Mouse (Mus musculus) right cerebral cortex, adult 18-20 months (tissue): ENCODE measurements around the gene Khnyn.

Source experiments
- DNase-seq: peaks from one replicate; pipeline ENCODE4 v3.0.0; 2022; ENCODE audit warnings: mixed read lengths

Gene Khnyn

DNA sequence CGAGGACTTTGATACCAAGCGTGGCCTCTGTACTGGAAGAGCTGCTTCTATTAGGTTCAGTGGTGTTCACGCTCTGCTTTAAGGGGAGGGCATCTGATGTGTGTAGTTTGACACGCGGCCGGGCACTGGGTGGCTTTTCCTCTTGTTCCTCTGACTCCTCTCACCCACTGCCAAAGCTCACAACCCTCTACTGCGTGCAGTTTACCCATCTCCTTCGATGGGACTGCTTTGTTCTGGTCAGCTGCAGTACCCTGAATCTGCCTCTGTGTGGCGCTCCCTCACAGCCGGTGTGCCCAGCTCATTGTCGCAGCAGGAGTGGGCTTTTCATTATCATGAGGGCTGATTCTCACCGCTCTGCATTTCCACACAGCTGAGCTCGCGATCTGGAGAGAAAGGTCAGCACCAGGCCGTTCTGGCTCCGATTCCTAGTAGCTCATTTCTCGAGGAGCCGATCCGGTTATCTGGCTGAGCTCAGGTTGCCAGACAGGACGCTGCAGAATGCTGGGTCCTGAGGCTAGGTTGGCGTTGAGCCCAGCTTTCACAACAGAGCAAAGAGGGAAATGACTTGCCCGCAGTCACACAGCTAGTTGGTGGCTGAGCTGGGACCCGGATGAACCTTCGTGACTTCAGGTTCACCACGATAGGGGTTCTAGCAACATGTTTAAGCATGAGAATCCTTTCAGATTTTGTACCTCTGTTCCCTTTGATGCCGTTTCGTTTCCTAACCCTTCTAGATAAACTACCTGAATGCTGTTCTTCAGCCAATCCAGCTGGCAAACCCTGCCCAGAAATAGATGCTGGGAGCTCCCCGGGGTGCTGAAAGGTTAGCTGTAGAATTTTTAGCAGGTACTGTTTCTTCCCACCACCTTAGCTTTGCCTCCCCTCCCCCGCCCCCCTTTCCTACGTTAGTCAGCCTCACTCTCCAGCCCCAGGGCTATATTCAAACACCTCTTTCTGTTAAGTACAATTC, 10.7 kb upstream of the Khnyn start:
- DNase-seq = peak; percentile 53

DNA sequence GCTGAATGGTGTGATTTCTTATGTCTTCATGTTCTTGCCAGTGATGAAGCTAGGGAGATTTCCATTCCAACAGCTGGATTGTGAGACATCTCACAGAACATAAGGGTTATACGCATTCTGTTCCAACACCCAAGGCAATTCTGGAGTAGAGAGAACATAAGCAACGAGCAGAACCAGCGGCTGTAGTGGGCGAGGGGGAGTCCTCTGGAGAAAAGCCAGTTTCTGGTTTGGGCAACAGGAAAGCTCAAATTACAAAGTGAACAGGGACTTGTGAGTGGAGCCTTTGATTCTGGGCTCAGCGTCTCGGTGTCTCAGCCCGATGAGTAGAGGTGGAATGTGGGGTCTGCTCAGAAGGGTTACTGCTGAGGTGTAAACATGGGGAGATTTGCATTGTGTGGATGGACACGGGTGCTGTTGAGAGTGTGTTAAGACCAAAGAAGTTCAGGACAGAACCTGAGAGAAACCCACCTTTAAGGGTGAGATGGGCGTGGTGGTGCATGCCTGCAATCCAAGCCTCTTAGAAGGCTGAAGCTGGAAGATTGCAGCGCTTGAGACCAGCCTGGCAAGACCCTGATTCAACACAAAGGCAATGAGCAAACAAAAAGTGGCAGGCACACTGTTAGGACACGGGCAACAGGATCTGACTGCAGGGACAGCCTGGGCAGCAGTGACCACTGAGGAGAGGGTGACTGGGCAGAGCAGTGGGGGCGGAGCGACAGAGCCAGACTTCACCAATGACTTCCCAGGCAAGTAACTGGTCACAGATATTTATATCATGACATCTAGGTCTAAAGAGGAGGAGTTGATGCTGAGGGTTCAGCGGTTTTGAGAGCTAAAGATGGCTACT, 7.1 kb upstream of the Khnyn start:
- no peak for DNase-seq

DNA sequence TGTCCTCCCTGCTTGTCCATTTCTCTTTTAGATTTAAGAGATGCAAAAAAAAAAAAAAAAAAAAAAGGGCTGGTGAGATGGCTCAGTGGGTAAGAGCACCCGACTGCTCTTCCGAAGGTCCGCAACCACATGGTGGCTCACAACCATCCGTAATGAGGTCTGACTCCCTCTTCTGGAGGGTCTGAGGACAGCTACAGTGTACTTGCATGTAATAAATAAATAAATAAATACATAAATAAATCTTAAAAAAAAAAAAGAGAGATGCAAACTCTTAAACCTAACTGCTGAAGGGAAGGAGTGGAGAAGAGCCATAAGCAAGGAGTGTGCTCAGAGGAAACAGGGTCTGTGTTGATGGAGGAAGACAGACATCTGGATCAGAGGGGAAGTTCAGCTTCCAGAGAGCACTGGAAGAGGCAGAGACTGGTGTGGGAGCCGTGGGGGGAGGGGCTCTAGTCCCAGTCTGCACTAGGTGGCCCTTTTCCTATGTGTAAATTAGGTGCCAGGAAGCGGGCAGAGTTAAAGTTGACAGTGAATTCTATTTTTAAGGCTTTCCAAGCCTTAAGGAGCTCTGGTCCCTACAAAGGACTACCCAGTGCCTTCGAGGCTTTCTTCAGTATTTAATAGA, 6.3 kb upstream of the Khnyn start:
- DNase-seq = no peak

DNA sequence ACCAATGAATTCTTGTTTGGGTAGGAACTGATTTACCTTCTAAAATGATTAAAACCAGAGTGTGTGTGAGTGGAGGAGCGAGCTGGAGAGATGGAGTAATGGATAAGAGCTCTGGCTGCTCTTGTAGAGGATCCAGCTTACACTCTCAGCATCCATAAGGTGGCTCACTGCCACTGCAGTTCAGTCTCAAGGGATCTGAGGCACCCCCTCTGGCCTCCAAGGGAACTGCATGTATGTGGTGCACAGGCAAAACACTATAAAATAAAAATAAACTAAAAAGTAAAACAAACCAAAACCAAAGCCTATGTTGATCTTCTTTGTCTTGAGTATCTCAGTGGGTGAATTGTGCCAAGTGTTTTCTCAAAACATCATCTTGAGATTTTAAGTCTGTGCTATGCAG, 5.1 kb upstream of the Khnyn start:
- peak; percentile 80 for DNase-seq

DNA sequence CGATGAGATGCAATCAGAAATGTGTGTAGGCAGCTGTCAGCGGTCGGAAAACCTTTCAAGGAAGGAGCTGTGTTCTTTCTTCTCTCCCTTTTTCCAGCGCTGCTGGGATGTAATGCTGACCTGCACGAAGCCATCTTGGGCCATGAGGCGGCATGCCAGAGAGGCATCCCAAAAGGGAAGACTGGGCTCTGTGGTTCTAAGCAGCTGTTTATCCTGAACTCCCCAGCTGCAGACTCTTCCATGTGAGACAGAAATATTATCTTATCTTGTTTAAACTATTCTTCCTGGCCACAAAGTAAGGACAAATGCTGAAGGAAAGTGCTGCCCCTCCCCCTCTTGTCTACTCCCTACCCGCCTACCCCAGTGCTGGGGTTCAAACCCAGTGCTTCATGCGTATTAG, 3.8 kb upstream of the Khnyn start:
- no peak for DNase-seq

DNA sequence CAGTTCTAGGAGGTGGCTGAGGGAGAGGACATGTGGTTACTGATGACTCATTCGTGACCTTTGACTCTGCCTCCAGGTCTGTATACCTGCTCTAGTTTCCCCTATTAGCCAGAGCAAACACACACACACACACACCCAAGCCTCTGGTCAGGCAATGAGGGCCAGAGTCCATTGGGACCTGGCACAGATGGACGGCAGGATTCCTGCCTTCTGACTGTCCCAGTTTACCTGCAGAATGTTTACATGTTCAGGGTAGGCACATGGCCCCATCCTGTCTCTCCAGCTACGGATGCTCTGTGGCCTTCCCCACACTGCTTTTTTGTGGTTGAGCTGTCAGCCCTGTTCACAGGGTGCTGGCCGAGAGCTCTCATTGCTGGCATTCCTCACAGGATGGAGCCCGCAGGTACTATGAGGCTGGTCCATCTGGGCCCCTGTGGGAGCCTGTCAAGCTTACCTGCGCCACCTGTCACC, 2.5 kb upstream of the Khnyn start:
- DNase-seq = no peak

DNA sequence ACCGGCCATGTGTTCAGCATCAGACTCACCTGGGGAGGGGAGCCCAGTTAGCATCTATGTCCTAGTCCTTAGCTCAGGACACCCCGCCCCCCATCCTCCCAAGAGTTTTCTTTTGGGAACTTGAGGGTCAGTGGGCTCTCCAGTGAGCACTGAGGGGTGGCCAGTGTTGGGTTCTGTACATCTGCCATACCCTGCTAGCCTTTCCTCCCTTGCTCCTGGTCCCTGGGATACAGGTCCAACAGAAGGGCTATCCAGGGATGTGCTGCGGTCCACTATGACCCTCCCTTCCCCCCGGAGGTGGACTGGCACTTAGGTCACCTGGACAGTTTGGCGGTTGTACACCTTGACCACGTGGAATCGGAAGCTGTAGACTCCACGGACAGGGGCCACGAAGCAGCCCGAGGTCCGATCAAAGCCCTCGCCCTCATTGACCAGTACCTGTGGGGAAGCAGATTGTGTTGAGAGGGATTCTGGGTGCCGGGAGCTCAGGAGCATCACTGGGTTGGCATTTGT, 1.5 kb upstream of the Khnyn start:
- DNase-seq = no peak

DNA sequence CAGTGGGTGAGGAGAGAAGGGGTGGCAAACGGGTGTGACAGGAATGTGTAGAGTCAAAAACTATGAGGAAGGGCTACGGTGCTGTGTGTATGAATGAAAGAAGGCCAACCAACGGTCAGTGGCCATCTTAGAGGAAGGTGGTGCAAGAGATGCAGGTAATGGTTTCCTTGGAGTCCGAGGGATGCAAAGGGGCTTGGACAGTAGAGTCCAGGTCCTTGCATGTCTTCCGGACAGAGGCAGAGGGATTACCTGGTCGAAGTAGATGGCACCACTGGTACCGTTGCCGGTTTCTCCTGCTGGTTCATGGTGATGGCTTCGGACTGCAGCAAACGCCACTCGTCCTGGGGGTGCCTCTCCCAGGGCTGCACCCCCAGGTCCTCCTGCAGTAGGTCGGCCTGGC, 1.1 kb upstream of the Khnyn start:
- no peak for DNase-seq

DNA sequence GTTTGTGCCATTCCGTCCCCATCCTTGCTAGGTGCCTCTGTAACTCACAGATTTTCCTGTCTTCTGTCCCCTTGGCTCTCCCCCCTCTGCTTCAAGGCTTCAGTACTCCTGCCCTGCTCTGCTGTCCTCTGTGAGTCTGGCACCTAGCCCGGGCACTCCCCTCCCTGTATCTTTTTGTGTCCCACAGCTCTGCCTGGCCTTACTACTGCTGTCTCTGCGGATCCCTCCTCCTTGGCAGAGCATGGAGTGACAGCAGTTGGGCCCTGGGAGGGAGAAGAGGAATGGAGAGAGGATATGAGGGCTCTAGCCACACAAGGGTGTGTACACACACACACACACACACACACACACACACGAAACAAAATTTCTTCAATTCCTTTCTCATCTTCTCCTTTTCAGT, 581 bp upstream of the Khnyn start, which contains the start of gene Cbln3:
Gene Cbln3 (minus strand): TSS at position 227 of the 400 bp plus-strand sequence.
- no peak for DNase-seq

DNA sequence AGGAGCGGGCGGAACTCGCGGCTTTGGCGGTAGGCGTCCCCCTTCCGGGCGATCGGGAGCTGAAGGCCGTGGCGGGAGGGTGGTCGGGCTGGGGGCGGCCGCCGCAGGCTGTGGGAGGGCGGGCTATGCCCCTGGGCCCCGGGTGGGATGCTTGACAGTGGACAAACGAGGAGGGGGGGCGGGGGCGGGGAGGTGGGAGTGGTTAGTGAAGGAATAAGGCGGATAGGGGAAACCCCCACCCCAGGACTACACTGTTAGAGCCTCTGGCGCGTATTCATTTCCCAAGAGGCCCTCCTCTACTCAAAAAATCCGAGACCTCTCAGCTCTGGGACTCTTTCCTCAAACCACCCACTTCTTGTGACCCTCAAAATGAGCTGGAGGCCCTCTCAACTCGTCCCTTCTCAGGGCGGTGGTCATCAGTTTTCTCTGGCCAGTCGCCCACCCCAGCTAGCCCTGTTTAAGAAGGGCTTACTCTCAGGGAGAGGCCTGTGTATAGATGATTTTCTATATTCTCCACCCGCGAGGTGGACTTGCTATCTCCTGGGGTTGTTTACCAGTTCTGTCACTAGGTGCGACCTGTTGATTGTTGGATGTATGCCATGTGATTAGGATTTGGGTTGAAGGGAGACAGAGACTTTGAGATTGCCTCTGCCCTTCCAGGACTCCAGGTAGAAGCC, 505 bp downstream of the Khnyn start:
- DNase-seq = no peak

DNA sequence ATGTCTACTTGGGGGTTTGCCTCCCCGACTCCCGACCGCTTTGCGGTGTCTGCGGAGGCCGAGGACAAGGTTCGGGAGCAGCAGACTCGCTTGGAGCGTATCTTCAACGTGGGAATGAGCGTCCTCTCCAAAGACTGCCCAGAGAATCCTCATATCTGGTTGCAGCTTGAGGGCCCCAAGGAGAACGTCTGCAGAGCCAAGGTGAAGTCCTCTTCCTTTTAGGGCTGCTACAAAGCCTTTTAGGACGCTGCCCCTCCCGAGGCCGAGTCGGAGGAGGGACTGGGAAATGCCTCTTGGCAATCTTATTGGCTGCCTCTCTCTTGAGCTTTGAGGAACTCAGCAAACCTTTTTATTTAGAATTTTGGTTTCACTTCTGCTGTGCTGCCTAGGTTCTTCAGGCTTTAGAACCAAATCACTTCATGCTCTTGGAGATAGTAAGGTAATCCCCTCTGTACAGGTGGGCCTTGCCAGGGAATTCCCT, 1.1 kb downstream of the Khnyn start:
- peak; percentile 46 for DNase-seq

DNA sequence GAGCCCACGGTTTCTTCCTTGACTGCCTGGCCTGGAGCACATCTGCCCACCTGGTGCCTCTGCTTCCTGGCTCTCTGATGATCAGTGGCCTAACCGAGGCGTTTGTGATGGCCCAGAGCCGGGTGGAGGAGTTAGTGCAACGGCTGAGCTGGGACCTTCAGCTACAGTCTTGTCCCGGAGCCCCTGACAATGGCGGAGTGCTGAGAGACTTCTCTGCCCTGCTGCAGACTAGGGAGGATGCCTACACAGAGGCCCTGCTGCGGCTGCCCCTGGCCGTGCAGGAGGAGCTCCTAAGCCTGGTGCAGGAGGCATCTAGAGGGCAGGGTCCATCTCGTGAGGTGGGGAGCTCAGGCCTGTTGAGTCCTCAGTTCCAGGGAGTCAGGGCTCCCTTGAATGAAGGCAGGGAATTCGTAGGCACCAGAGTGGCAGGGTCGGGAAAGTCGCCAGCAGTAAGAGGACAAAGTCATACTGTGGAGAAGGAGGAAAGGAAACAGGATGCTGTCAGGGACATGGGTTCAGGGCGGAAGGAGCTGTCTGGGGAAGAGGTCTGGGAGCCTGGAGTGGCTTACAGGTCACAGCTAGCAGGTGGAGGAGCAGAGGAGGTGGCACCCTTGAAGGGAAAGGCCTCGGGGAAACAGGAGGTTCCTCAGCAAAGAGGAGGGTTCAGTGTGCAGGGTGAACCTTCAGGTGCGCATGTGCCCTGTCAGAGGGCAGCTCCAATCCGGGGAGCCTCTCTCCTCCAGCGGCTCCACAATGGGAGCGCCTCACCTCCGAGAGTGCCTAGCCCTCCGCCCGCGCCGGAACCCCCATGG, 2.0 kb downstream of the Khnyn start:
- no peak for DNase-seq

DNA sequence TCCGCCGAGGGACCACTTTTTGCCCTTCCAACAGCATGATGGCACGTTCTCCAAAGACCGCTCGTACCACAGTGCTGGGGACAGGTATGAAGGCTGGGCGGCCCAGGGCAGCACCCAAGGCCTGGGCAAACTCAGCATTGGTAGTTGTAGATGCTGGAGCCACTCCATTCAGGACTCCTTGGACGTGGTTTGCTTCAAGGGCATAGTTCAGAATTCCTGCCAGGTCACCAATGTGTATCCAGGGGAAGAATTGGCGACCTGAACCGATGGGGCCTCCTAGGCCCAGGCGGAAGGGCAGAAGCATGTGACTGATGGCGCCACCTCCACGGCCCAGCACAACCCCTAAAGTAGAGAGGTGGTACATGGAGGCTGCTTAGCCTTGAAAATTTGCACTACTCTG, 12.9 kb downstream of the Khnyn start:
- no peak for DNase-seq

DNA sequence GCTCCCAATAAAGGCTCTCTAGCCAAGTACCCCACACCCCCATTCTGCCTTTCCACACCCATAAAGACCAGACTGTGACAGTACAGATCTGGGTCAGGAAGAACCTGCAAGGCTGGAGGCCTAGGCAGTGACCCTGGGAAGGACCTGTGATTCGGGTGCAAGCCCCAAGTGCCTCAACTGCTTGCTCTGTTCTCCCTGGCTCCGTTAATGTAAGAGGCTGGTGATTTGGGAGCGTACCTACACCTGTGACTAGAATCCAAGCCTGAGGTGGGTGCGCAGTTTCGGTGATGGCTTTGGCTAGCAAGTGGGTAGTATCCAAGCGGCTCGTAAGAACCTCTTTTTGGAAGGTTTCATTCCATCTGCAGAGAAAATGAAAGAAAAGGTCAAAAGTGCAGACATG, 14.2 kb downstream of the Khnyn start:
- DNase-seq = no peak

DNA sequence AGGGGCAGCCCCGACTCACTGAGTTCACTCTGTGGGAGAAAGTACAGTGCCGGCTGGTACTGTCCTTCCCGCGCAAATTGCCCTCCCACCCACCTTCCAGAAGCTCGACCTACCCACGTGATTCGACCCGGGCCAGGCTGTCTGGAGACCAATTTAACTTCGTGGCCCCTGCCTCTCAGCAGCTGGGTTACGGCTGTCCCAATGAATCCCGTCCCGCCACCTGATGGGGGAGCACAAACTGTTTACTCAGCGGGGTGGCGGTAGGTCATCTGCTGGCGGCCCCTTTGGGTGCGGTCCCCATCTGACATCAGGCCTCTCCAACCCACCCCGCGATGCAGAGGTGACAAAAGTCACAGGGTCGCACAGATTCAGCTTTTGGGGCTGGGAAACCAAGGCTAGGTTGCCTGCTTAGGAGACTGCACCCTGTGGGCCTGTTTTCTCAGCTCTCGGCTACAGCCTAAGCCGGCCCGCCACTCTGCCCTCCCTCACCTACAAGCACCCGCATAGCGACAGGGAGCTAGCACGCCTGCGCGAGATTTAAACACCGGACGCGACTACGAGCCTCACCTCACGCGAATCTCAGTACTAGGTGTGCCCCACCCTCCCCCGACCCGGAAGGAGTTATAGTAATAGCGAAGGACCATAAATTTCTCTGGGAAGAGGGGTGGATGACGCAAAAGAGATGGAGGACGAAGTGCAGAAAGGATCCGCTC, 15.1 kb downstream of the Khnyn start, which contains the start of gene Sdr39u1:
Gene Sdr39u1 (minus strand): TSS at position 593 of the 713 bp plus-strand sequence.
- peak; percentile 90 for DNase-seq

DNA sequence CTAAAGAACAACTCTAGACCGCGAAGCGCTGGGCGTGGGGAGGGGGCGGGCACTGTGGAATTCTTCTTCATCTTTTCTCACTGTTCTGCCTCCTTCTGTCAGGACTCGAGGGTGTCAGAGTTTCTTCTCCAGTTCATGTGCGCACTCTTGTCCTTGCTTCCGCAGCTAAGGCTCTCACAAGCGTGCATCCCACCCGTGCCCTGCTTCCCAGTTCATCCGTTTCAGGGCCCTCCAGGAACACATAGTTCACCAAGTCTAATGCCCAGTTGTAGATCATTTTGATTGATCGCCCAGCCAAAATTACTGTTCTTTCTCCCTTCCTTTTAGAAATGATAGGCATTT, 15.6 kb downstream of the Khnyn start:
- DNase-seq = no peak

DNA sequence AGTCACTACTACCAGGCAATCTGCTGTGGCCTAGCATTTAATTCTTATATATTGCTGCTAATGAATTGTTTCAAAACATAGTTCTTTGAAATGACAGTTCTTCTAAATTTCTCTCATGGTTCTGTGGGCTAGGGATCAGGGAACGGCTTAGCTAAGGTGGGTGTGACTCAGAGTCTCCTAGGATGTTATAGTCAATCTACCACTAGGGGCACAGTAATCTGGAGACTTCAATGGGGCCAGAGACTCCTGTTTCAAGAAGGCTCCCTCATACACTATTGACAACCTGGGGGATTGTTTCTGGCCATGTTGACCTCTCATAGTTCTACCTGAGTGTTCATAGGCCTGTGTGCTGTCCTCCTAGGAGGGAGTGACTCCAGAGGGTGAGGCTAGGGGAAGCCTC, 20.8 kb downstream of the Khnyn start:
- no peak for DNase-seq

DNA sequence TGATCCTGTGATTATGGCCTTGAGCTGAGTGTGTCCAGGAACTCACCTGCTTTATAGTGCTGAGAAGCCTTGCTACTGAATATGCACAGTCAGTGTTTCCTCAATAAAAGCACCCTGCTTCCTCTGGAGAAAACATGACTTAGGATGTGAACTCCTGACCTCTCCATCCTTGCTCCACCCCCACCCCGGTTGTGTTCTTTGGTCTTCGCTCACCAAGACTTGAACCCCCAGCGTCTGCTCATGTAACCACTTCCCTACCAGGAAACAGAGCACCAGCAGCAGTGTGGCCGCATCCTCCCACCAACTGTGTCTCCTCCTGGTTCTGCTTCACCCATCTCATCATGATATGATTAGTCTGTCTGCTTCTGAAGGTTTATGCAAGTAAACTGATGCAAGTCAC, 28.7 kb downstream of the Khnyn start:
- no peak for DNase-seq

DNA sequence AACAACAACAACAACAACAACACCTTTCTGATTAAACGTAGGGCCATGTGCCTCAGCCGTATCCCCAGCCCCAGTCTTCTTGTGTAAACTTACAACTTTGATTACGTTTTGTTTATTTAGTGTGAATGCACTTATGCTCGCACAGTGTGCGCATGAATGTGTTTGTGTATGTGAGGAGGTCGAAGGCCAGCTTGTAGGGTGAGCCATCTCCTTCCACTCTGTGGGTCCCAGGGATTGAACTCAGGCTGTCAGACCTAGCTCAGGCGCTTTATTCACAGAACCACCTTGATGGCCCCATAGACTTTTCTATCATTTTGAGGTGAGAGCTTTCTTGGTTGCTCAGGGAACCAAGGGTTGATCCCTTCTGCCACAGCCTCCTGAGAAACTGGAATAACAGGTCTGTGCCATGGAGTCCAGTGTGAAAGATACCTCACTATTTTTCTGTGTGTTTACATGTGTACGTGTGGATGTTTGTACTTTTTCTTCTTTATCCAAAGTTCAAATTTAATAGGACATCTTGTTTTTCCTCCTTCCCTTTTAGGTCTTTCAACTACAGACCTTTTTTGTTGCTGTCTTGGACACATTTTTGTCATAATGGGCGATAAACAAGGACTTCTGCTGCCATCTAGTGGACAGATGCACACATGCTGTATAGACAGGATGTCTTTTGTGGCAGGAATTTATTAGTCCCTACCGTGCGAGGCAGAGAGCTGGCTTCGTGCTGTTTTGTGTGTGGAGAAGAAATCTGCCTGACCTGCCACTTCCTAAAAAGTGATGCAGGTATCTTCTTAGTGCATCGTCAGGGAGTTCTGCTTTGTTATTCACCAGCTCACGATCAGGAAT, 33.7 kb downstream of the Khnyn start:
- DNase-seq = peak; percentile 60
